In genomic region chr1:59067976-59068375, GRCm38 (mm10) we compare ENCODE assay signal across 11 mouse cellular contexts. TPM values are rescaled to one million over a fixed set of nuclear protein-coding genes. Genes with fewer than 3 reads are reported as not detected.
DNase-seq lines count a peak whose midpoint lies in the region; ATAC-seq and TF ChIP-seq lines count a peak whose summit lies in the region.
"Had no signal": no experiment of that assay in that cellular context is flagged by ENCODE, and none has a peak within 500 bp of the region (broad histone marks: within the 10 kb centered on the region; RNA-seq: fewer than 3 reads in every experiment).

No protein-coding gene starts in this region.

- no peak overlapping the region for H3K4me2 ChIP-seq in intestine, embryonic 14.5 days (ENCODE audit: low read length)
- no peak overlapping the region for H3K4me2 ChIP-seq in lung, postnatal 0 days (replicated peaks; ENCODE audit: low read depth, low read length)
- H3K4me2 ChIP-seq: liver, embryonic 13.5 days; stomach, embryonic 15.5 days had no signal

- TF ChIP-seq CTCF in cerebellum, adult 2 months (IDR thresholded peaks at IDR 0.05; ENCODE audit: borderline replicate concordance, insufficient read depth, low read depth, low read length) = peak; percentile 45; the same call in 1 of the 2 replicates
- TF ChIP-seq CTCF in lung, postnatal 0 days (IDR thresholded peaks at IDR 0.05) = peak; percentile 77

- no peak for ATAC-seq in intestine, embryonic 14.5 days (replicated peaks; ENCODE audit: low FRiP score, low TSS enrichment, low read depth)
- ATAC-seq in lung, postnatal 0 days = peak; percentile 55; the same call in 1 of the 2 replicates

- TF ChIP-seq EP300 in lung, postnatal 0 days (IDR thresholded peaks at IDR 0.05) = no peak

- no peak overlapping the region for H3K27ac ChIP-seq in cerebellum, adult 2 months (ENCODE audit: insufficient read depth, low read length)
- H3K27ac ChIP-seq in intestine, embryonic 14.5 days (ENCODE audit: low read depth) = no peak overlapping the region
- H3K27ac ChIP-seq in lung, postnatal 0 days (ENCODE audit: low read length) = no peak overlapping the region
- H3K27ac ChIP-seq: liver, embryonic 13.5 days; stomach, embryonic 15.5 days had no signal

- H3K9ac ChIP-seq in intestine, embryonic 14.5 days (ENCODE audit: low read length) = no peak overlapping the region
- no peak overlapping the region for H3K9ac ChIP-seq in lung, postnatal 0 days (replicated peaks; ENCODE audit: low read depth)
- H3K9ac ChIP-seq: liver, embryonic 13.5 days; stomach, embryonic 15.5 days had no signal

- 10% methylated on average over 3 of the region's 3 CpGs for WGBS in cerebellum, adult 2 months
- WGBS in intestine, embryonic 14.5 days = 3% methylated on average over 3 of the region's 3 CpGs
- WGBS in lung, postnatal 0 days = 6% methylated on average over 3 of the region's 3 CpGs

- no peak for TF ChIP-seq POLR2A in cerebellum, adult 2 months (IDR thresholded peaks at IDR 0.05; ENCODE audit: borderline replicate concordance, insufficient read depth, low read length)

- peak; percentile 12 to 35 for DNase-seq in left cerebral cortex, adult 18-20 months (ENCODE audit: low spot score in 2 of 2)
- DNase-seq in left cerebral cortex, adult 11 months (ENCODE audit: low spot score) = no peak
- DNase-seq in NIH3T3 (ENCODE audit: low read depth) = peak; percentile 82
- DNase-seq in cerebellum, adult 2 months = peak; percentile 9 to 10
- peak; percentile 65 for DNase-seq in intestine, embryonic 14.5 days (ENCODE audit: low spot score)
- DNase-seq in lung, postnatal 0 days (ENCODE audit: low spot score) = peak; percentile 74
- no peak for DNase-seq in spleen, adult 18-20 months
- no peak for DNase-seq in natural killer cell, adult 2 months (ENCODE audit: low spot score in 2 of 2)
- DNase-seq: liver, embryonic 13.5 days had no signal

- no peaks in the 10 kb centered on the region for H3K27me3 ChIP-seq in cerebellum, adult 2 months (ENCODE audit: control insufficient read depth, insufficient read depth, low read length)
- H3K27me3 ChIP-seq in intestine, embryonic 14.5 days (replicated peaks; ENCODE audit: control insufficient read depth, insufficient read depth, low read length) = no peaks in the 10 kb centered on the region
- no peaks in the 10 kb centered on the region for H3K27me3 ChIP-seq in lung, postnatal 0 days (replicated peaks; ENCODE audit: insufficient read depth, low read length)
- H3K27me3 ChIP-seq: liver, embryonic 13.5 days; stomach, embryonic 15.5 days had no signal

- no peaks in the 10 kb centered on the region for H3K4me1 ChIP-seq in cerebellum, adult 2 months (ENCODE audit: control insufficient read depth, insufficient read depth, low read length)
- no peaks in the 10 kb centered on the region for H3K4me1 ChIP-seq in intestine, embryonic 14.5 days (replicated peaks; ENCODE audit: control insufficient read depth, insufficient read depth, low read length)
- H3K4me1 ChIP-seq in lung, postnatal 0 days (ENCODE audit: insufficient read depth, low read depth, low read length) = no peaks in the 10 kb centered on the region
- H3K4me1 ChIP-seq: liver, embryonic 13.5 days; stomach, embryonic 15.5 days had no signal

- H3K9me3 ChIP-seq in intestine, embryonic 14.5 days (ENCODE audit: control insufficient read depth, low read length) = no peaks in the 10 kb centered on the region
- H3K9me3 ChIP-seq in lung, postnatal 0 days (ENCODE audit: low read length) = no peaks in the 10 kb centered on the region
- H3K9me3 ChIP-seq: liver, embryonic 13.5 days; stomach, embryonic 15.5 days had no signal

- H3K4me3 ChIP-seq in cerebellum, adult 2 months (replicated peaks; ENCODE audit: insufficient read depth, low read depth, low read length) = no peak overlapping the region
- no peak overlapping the region for H3K4me3 ChIP-seq in intestine, embryonic 14.5 days (ENCODE audit: low read depth, low read length)
- no peak overlapping the region for H3K4me3 ChIP-seq in lung, postnatal 0 days (ENCODE audit: low read depth, low read length)
- H3K4me3 ChIP-seq: erythroblast, embryonic 14.5 days; liver, embryonic 13.5 days; stomach, embryonic 15.5 days had no signal

- H3K36me3 ChIP-seq in intestine, embryonic 14.5 days (ENCODE audit: control insufficient read depth, insufficient read depth, low read length) = no peaks in the 10 kb centered on the region
- H3K36me3 ChIP-seq in lung, postnatal 0 days (ENCODE audit: insufficient read depth, low read length) = no peaks in the 10 kb centered on the region
- H3K36me3 ChIP-seq: liver, embryonic 13.5 days; stomach, embryonic 15.5 days had no signal

RNA-seq across cellular contexts. Expression of gene C2cd6, which starts 26.7 kb away (rescaled TPM):
- total RNA-seq in left cerebral cortex, adult 18-20 months (2021) = not detected
- not detected in 2 replicates for polyA plus RNA-seq in cerebellum, adult 2 months (2012; rRNA removed)
- polyA plus RNA-seq in intestine, embryonic 14.5 days (2014; fragmentation: Nextera tagmentation; extraction: Ambion mirVana) = not detected in 2 replicates
- not detected in 2 replicates for polyA plus RNA-seq in lung, postnatal 0 days (2015; fragmentation: Nextera tagmentation; extraction: Ambion mirVana)
- polyA plus RNA-seq: erythroblast, embryonic 14.5 days; liver, embryonic 13.5 days; stomach, embryonic 15.5 days had no signal

RNA-seq across cellular contexts. Expression of gene Tmem237, which starts 52.2 kb away (rescaled TPM):
- total RNA-seq in left cerebral cortex, adult 18-20 months (2021) = 10 to 100 TPM; 29.4 to 30.9 TPM
- 22.2 and 27.0 TPM in 2 replicates for polyA plus RNA-seq in cerebellum, adult 2 months (2012; rRNA removed)
- polyA plus RNA-seq in intestine, embryonic 14.5 days (2014; fragmentation: Nextera tagmentation; extraction: Ambion mirVana) = 40.3 and 43.6 TPM in 2 replicates
- 27.4 and 30.1 TPM in 2 replicates for polyA plus RNA-seq in lung, postnatal 0 days (2015; fragmentation: Nextera tagmentation; extraction: Ambion mirVana)

Comparison
In these comparisons a context has a peak if more than half of its experiments do, and no peak if none do; other contexts are left out.
1. DNase-seq: peak in left cerebral cortex, adult 18-20 months (2 of 2), NIH3T3 (single experiment), cerebellum, adult 2 months (2 of 2), intestine, embryonic 14.5 days (single experiment) and lung, postnatal 0 days (single experiment); none in left cerebral cortex, adult 11 months (single experiment), spleen, adult 18-20 months (0 of 2) and natural killer cell, adult 2 months (0 of 2).